Mouse (Mus musculus): ENCODE results near the gene Clk1. TPM values are rescaled to one million over a fixed set of nuclear protein-coding genes. Genes with fewer than 3 reads are reported as not detected.

Gene Clk1
- polyA plus RNA-seq, 1 experiment from 2014 or later = 254 TPM

Other genes starting within 250 kb of the Clk1 start
- gene Aox4, start 213.7 kb downstream of the Clk1 start, polyA plus RNA-seq (2014; fragmentation: Nextera tagmentation; extraction: Ambion mirVana) = 0.30 and 0.64 TPM in 2 replicates
- 0.10 TPM in 2 replicates for gene Aox2, start 145.7 kb downstream of the Clk1 start, polyA plus RNA-seq (2014; fragmentation: Nextera tagmentation; extraction: Ambion mirVana)
- gene Bzw1, start 31.2 kb downstream of the Clk1 start, polyA plus RNA-seq (2014; fragmentation: Nextera tagmentation; extraction: Ambion mirVana) = 362 and 409 TPM in 2 replicates
- gene Nif3l1, start 21.1 kb upstream of the Clk1 start, polyA plus RNA-seq (2014; fragmentation: Nextera tagmentation; extraction: Ambion mirVana) = 46.1 and 46.2 TPM in 2 replicates
- 54.5 and 58.5 TPM in 2 replicates for gene Ppil3, start 21.4 kb upstream of the Clk1 start, polyA plus RNA-seq (2014; fragmentation: Nextera tagmentation; extraction: Ambion mirVana)
- 26.8 and 29.2 TPM in 2 replicates for gene Orc2, start 81.0 kb upstream of the Clk1 start, polyA plus RNA-seq (2014; fragmentation: Nextera tagmentation; extraction: Ambion mirVana)
- 9.5 and 9.7 TPM in 2 replicates for gene Fam126b, start 162.3 kb upstream of the Clk1 start, polyA plus RNA-seq (2014; fragmentation: Nextera tagmentation; extraction: Ambion mirVana)
- gene Ndufb3, start 162.3 kb upstream of the Clk1 start, polyA plus RNA-seq (2014; fragmentation: Nextera tagmentation; extraction: Ambion mirVana) = 188 and 191 TPM in 2 replicates